Mouse (Mus musculus): ENCODE results near the gene Fbln2. TPM values are rescaled to one million over a fixed set of nuclear protein-coding genes. Genes with fewer than 3 reads are reported as not detected.

Gene Fbln2
- polyA plus RNA-seq, 1 experiment from 2014 or later: 126 TPM

GRCm38 (mm10) chr6:91247343-91247742 is 35.1 kb downstream of the Fbln2 start:
- Histone ChIP-seq H3K27ac (no peak overlapping the region), H3K4me3 (replicated peaks) (no peak overlapping the region), H3K4me1 (replicated peaks) (peaks cover 18% of the 10 kb centered on the region), H3K9ac (replicated peaks) (no peak overlapping the region), H3K27me3 (0 out of 2 replicates have a peak, but pooled peaks cover 3% of the 10 kb centered on the region), H3K36me3 (peaks cover 40% of the 10 kb centered on the region), H3K9me3 (0 out of 2 replicates have a peak, but pooled peaks cover 7% of the 10 kb centered on the region), H3K4me2 (no peak overlapping the region)
- WGBS: 97% methylated on average over 1 of the region's 1 CpGs
- ATAC-seq (ENCODE audit: insufficient number of reproducible peaks, insufficient read depth, low FRiP score, low TSS enrichment, low read depth): no peak

GRCm38 (mm10) chr6:91248627-91249026 is 36.4 kb downstream of the Fbln2 start:
- Histone ChIP-seq H3K4me1 (replicated peaks) (peaks cover 13% of the 10 kb centered on the region; the same call in 1 of the 2 replicates), H3K4me2 (no peak overlapping the region), H3K9me3 (0 out of 2 replicates have a peak, but pooled peaks cover 7% of the 10 kb centered on the region), H3K27me3 (0 out of 2 replicates have a peak, but pooled peaks cover 3% of the 10 kb centered on the region), H3K36me3 (peaks cover 47% of the 10 kb centered on the region), H3K9ac (replicated peaks) (no peak overlapping the region), H3K4me3 (replicated peaks) (no peak overlapping the region), H3K27ac (no peak overlapping the region)
- 82% methylated on average over 4 of the region's 4 CpGs for WGBS
- ATAC-seq (ENCODE audit: insufficient number of reproducible peaks, insufficient read depth, low FRiP score, low TSS enrichment, low read depth): no peak

DNA sequence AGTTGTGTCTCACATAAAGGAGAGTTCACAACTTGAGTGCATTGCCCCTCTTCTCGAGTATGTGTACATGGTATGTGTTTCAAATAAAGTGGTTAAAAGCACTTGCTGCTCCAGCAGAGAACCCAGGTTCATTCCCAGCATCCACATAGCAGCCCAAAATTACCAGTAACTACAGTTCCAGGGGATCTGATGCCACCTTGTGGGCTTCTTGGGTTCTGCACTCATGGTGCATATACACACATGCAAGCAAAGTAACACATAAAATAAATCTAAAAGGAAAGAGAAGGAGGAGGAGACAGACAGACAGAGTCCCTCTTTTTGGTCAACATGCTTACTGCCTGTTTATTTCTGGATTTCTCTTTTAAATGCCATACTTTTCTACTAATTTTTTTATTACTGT is 37.5 kb downstream of the Fbln2 start:
- no peak overlapping the region for H3K27ac ChIP-seq
- H3K9me3 ChIP-seq: 0 out of 2 replicates have a peak, but pooled peaks cover 7% of the 10 kb centered on the region
- H3K4me3 ChIP-seq (replicated peaks): no peak overlapping the region
- no peak overlapping the region for H3K4me2 ChIP-seq
- no peak overlapping the region for H3K9ac ChIP-seq (replicated peaks)
- peaks cover 9% of the 10 kb centered on the region; the same call in 1 of the 2 replicates for H3K4me1 ChIP-seq (replicated peaks)
- WGBS: 88% methylated on average over 1 of the region's 1 CpGs
- 0 out of 2 replicates have a peak, but pooled peaks cover 3% of the 10 kb centered on the region for H3K27me3 ChIP-seq
- H3K36me3 ChIP-seq: peaks cover 57% of the 10 kb centered on the region
- ATAC-seq (ENCODE audit: insufficient number of reproducible peaks, insufficient read depth, low FRiP score, low TSS enrichment, low read depth): no peak

GRCm38 (mm10) chr6:91259440-91260120 is 47.3 kb downstream of the Fbln2 start:
- peaks cover 86% of the 10 kb centered on the region for H3K36me3 ChIP-seq
- no peaks in the 10 kb centered on the region for H3K4me1 ChIP-seq (replicated peaks)
- no peak overlapping the region for H3K4me3 ChIP-seq (replicated peaks)
- 83% methylated on average over 16 of the region's 16 CpGs for WGBS
- no peaks in the 10 kb centered on the region for H3K27me3 ChIP-seq
- no peaks in the 10 kb centered on the region for H3K9me3 ChIP-seq
- H3K4me2 ChIP-seq: no peak overlapping the region
- no peak for ATAC-seq (ENCODE audit: insufficient number of reproducible peaks, insufficient read depth, low FRiP score, low TSS enrichment, low read depth)
- H3K27ac ChIP-seq: no peak overlapping the region
- H3K9ac ChIP-seq (replicated peaks): no peak overlapping the region

- WGBS: 82% methylated on average over 8 of the region's 8 CpGs
- Histone ChIP-seq H3K9ac (replicated peaks) (no peak overlapping the region), H3K4me2 (no peak overlapping the region), H3K27ac (no peak overlapping the region), H3K36me3 (peaks cover 82% of the 10 kb centered on the region), H3K4me3 (replicated peaks) (no peak overlapping the region), H3K9me3 (no peaks in the 10 kb centered on the region), H3K27me3 (no peaks in the 10 kb centered on the region), H3K4me1 (replicated peaks) (no peaks in the 10 kb centered on the region)
- no peak for ATAC-seq (ENCODE audit: insufficient number of reproducible peaks, insufficient read depth, low FRiP score, low TSS enrichment, low read depth)
These were observed 48.2 kb downstream of the Fbln2 start for GRCm38 (mm10) chr6:91260347-91260986.

GRCm38 (mm10) chr6:91260987-91261367 is 48.7 kb downstream of the Fbln2 start:
- no peak overlapping the region for H3K4me2 ChIP-seq
- H3K4me3 ChIP-seq (replicated peaks): no peak overlapping the region
- no peaks in the 10 kb centered on the region for H3K9me3 ChIP-seq
- H3K27me3 ChIP-seq: no peaks in the 10 kb centered on the region
- 56% methylated on average over 3 of the region's 3 CpGs for WGBS
- H3K9ac ChIP-seq (replicated peaks): no peak overlapping the region
- H3K27ac ChIP-seq: no peak overlapping the region
- H3K36me3 ChIP-seq: peaks cover 82% of the 10 kb centered on the region
- ATAC-seq (ENCODE audit: insufficient number of reproducible peaks, insufficient read depth, low FRiP score, low TSS enrichment, low read depth): no peak
- no peaks in the 10 kb centered on the region for H3K4me1 ChIP-seq (replicated peaks)

- no peak overlapping the region for H3K27ac ChIP-seq
- no peak overlapping the region for H3K4me3 ChIP-seq (replicated peaks)
- no peaks in the 10 kb centered on the region for H3K9me3 ChIP-seq
- no peak for ATAC-seq (ENCODE audit: insufficient number of reproducible peaks, insufficient read depth, low FRiP score, low TSS enrichment, low read depth)
- H3K4me1 ChIP-seq (replicated peaks): no peaks in the 10 kb centered on the region
- no peaks in the 10 kb centered on the region for H3K27me3 ChIP-seq
- no peak overlapping the region for H3K9ac ChIP-seq (replicated peaks)
- H3K36me3 ChIP-seq: peaks cover 79% of the 10 kb centered on the region
- 73% methylated on average over 12 of the region's 12 CpGs for WGBS
- no peak overlapping the region for H3K4me2 ChIP-seq
These were observed 53.4 kb downstream of the Fbln2 start for GRCm38 (mm10) chr6:91265616-91266015.

DNA sequence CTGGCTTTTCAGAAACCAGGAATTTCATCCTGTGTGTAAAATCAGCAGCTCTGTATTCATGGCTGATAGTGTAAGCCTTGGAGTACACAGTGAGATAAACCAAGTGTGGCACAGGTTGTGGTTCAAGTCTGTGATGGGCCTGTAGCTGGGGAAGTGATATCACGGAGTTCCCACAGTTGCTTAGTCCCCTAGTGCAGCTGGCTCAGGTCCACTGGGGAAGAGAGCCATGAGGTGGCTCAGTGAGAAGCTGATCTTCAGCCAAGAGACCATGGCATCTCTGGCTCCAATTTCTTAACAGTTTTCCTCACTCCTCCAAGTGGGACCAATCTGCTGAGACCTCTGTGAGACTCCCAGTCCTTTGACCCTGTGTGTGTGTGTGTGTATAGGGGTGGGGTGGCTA is 54.4 kb downstream of the Fbln2 start:
- H3K4me3 ChIP-seq (replicated peaks): no peak overlapping the region
- no peaks in the 10 kb centered on the region for H3K27me3 ChIP-seq
- ATAC-seq (ENCODE audit: insufficient number of reproducible peaks, insufficient read depth, low FRiP score, low TSS enrichment, low read depth): no peak
- no peak overlapping the region for H3K27ac ChIP-seq
- H3K4me2 ChIP-seq: no peak overlapping the region
- peaks cover 82% of the 10 kb centered on the region for H3K36me3 ChIP-seq
- 88% methylated on average over 1 of the region's 1 CpGs for WGBS
- no peaks in the 10 kb centered on the region for H3K4me1 ChIP-seq (replicated peaks)
- no peaks in the 10 kb centered on the region for H3K9me3 ChIP-seq
- no peak overlapping the region for H3K9ac ChIP-seq (replicated peaks)

DNA sequence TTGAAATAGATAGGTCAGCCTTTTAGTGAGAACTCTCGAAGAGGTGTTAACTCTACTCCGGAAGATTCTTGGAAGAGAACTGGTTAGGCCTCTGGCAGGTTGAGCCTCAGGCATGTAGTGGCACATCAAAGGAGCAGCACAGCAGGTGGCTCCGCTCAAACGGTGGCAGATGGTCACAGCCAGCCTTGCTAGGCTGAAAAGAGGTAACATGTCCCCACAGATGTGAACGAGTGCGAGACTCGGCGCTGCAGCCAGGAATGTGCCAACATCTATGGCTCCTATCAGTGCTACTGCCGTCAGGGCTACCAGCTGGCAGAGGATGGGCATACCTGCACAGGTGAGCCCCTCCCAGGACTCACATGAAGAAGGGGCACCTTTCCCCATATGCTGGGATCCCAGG is 56.1 kb downstream of the Fbln2 start:
- no peak for ATAC-seq (ENCODE audit: insufficient number of reproducible peaks, insufficient read depth, low FRiP score, low TSS enrichment, low read depth)

DNA sequence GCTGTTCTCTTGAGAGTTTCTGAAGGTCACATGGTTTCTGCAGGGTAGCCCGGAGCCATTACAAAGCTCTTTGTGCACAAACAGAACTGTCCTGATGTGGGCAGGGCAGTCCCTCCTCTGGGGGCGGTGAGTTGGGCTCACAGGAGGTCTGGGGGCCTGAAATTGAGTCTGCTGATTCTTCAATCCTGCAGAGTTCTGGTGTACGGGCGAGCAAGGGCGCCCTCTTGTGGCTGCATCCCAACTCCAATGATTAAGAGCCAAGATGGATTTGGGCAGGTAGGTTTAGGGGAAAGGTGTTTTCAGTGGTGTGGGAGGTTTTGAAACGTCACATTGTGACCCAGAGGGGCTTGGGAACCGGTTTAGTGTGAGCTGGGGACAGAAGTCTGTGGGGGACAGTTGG is 65.3 kb downstream of the Fbln2 start:
- Histone ChIP-seq H3K27me3 (peaks cover 10% of the 10 kb centered on the region), H3K36me3 (peaks cover 16% of the 10 kb centered on the region), H3K4me1 (replicated peaks) (peaks cover 5% of the 10 kb centered on the region), H3K9ac (replicated peaks) (no peak overlapping the region), H3K4me3 (replicated peaks) (no peak overlapping the region), H3K9me3 (0 out of 2 replicates have a peak, but pooled peaks cover 6% of the 10 kb centered on the region), H3K4me2 (no peak overlapping the region), H3K27ac (no peak overlapping the region)
- no peak for ATAC-seq (ENCODE audit: insufficient number of reproducible peaks, insufficient read depth, low FRiP score, low TSS enrichment, low read depth)
- 3% methylated on average over 7 of the region's 7 CpGs for WGBS

More for the DNA sequence above, 56.1 kb downstream of the Fbln2 start:
- H3K27me3 ChIP-seq: no peaks in the 10 kb centered on the region
- 16% methylated on average over 9 of the region's 9 CpGs for WGBS
- H3K9me3 ChIP-seq: no peaks in the 10 kb centered on the region
- H3K4me2 ChIP-seq: no peak overlapping the region
- H3K4me1 ChIP-seq (replicated peaks): no peaks in the 10 kb centered on the region
- H3K9ac ChIP-seq (replicated peaks): no peak overlapping the region
- no peak overlapping the region for H3K4me3 ChIP-seq (replicated peaks)
- H3K27ac ChIP-seq: no peak overlapping the region
- peaks cover 78% of the 10 kb centered on the region for H3K36me3 ChIP-seq

- Histone ChIP-seq H3K27ac (no peak overlapping the region), H3K4me1 (replicated peaks) (peaks cover 5% of the 10 kb centered on the region), H3K4me2 (no peak overlapping the region), H3K36me3 (peaks cover 10% of the 10 kb centered on the region), H3K4me3 (replicated peaks) (no peak overlapping the region), H3K27me3 (peaks cover 18% of the 10 kb centered on the region), H3K9ac (replicated peaks) (no peak overlapping the region), H3K9me3 (0 out of 2 replicates have a peak, but pooled peaks cover 6% of the 10 kb centered on the region)
- 61% methylated on average over 1 of the region's 1 CpGs for WGBS
- ATAC-seq (ENCODE audit: insufficient number of reproducible peaks, insufficient read depth, low FRiP score, low TSS enrichment, low read depth): no peak
These were observed 66.0 kb downstream of the Fbln2 start for GRCm38 (mm10) chr6:91278302-91278701.
